Mouse (Mus musculus) embryonic facial prominence, embryonic 13.5 days (tissue): ENCODE data around the gene Kansl1. TPM values are rescaled to one million over a fixed set of nuclear protein-coding genes. Genes with fewer than 3 reads are reported as not detected.

Experiments
- ATAC-seq: fragments of 200-750 bp; cut with Nextera tagmentation; 2 replicates; pipeline ENCODE4 v1.8.0; 2017; ENCODE audit warnings: low read depth; ENCODE audit not compliant: insufficient number of reproducible peaks, insufficient read depth, low FRiP score, low TSS enrichment
- H3K27ac ChIP-seq: fragments of 300-500 bp; sonication (generic); 2 replicates; pipeline ENCODE4 v1.5.1; 2015; ENCODE audit warnings: moderate library complexity, mild to moderate bottlenecking, inconsistent platforms
- H3K27me3 ChIP-seq: fragments of 300-500 bp; sonication (generic); 2 replicates; pipeline ENCODE4 v1.6.1; 2015; ENCODE audit warnings: mild to moderate bottlenecking, inconsistent platforms
- H3K36me3 ChIP-seq: fragments of 300-500 bp; sonication (generic); 2 replicates; pipeline ENCODE4 v1.6.1; 2015; ENCODE audit warnings: mild to moderate bottlenecking, inconsistent platforms
- H3K4me1 ChIP-seq: fragments of 300-500 bp; sonication (generic); 2 replicates; pipeline ENCODE4 v1.6.1; 2015; ENCODE audit warnings: inconsistent platforms
- H3K4me2 ChIP-seq: fragments of 300-500 bp; sonication (generic); 2 replicates; pipeline ENCODE4 v1.6.1; 2015; ENCODE audit warnings: moderate library complexity, mild to moderate bottlenecking, inconsistent platforms
- H3K4me3 ChIP-seq: fragments of 300-500 bp; sonication (generic); 2 replicates; pipeline ENCODE4 v1.5.1; 2015; ENCODE audit warnings: mild to moderate bottlenecking, inconsistent platforms
- H3K9ac ChIP-seq: fragments of 300-500 bp; sonication (generic); 2 replicates; pipeline ENCODE4 v1.6.1; 2015; ENCODE audit warnings: mild to moderate bottlenecking, inconsistent platforms
- H3K9me3 ChIP-seq: fragments of 300-500 bp; sonication (generic); 2 replicates; pipeline ENCODE4 v1.6.1; 2016; ENCODE audit warnings: inconsistent platforms
- WGBS: fragments of 180-500 bp; shearing (Covaris S2); methylation state at CpG from one replicate; pipeline ENCODE4 v1.1.7; 2015; ENCODE audit warnings: mixed read lengths; 5-methylcytosine and 5-hydroxymethylcytosine counted together
- polyA plus RNA-seq: library from polyadenylated mRNA; unstranded; fragments of >200 nt; fragmentation: Nextera tagmentation; extraction: Ambion mirVana; gene quantifications from 2 replicates; pipeline ENCODE4 v1.2.1, GENCODE M21; 2015

Gene Kansl1
- polyA plus RNA-seq, 1 experiment from 2014 or later, result 29.9 TPM

- H3K4me2 ChIP-seq, result peak overlapping the region; percentile 90
- H3K4me3 ChIP-seq, result peak overlapping the region; percentile 53
- H3K9ac ChIP-seq, result peak overlapping the region; percentile 73
- no peaks in the 10 kb centered on the region for H3K9me3 ChIP-seq
- under 1% methylated on average over 24 of the region's 24 CpGs for WGBS
- peak overlapping the region; percentile 66; the same call in 1 of the 2 replicates for H3K27ac ChIP-seq
- no peaks in the 10 kb centered on the region for H3K36me3 ChIP-seq
- ATAC-seq, result peak; percentile 62
- H3K4me1 ChIP-seq, result peaks cover 17% of the 10 kb centered on the region
- no peaks in the 10 kb centered on the region; the same call in 1 of the 2 replicates for H3K27me3 ChIP-seq
These were observed 149.5 kb downstream of the Kansl1 start for GRCm38 (mm10) chr11:104318940-104319781.

- ATAC-seq, result no peak
- Histone ChIP-seq H3K4me2 (no peak overlapping the region), H3K4me3 (no peak overlapping the region), H3K27me3 (no peaks in the 10 kb centered on the region; the same call in 1 of the 2 replicates), H3K4me1 (peaks cover 17% of the 10 kb centered on the region), H3K36me3 (no peaks in the 10 kb centered on the region), H3K9me3 (no peaks in the 10 kb centered on the region), H3K9ac (no peak overlapping the region), H3K27ac (no peak overlapping the region)
- 85% methylated on average over 3 of the region's 3 CpGs for WGBS
These were observed 151.0 kb downstream of the Kansl1 start for GRCm38 (mm10) chr11:104317631-104318030.

DNA sequence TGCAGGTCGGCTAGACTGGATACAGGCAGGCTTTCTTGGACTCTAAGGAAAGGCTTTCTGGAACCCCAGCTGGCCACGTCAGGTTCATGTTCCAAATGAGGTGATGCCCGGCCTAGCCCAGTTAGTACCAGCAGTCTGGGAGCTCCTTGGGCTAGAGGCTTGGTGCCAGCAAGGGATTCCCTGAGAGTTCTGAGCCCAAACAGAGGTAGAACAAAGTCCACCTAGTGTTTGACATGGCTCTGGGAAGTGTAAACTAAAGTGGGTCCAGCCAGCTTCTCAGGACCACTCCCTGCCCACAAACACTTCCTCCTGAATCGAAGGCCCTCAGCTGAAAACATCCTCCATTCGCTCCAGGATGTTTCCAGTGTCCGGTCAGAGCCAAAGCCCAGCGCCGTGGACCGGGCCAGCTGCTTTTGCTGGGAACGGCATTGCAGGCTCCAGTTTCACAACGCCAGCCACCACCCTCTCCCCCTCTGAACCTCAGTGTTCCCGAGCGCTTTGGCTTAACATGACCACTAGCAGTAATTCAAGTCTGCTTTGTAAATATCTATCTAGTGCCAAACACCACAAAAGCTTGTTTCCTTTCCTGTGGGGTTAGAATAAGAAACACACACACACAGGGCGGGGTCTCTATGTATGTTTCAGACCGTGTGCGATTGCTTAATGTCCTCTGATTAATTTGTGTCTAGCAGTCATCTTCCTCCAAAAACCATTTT lies 151.8 kb downstream of the Kansl1 start:
- H3K27ac ChIP-seq, result no peak overlapping the region
- no peak for ATAC-seq
- H3K9ac ChIP-seq, result no peak overlapping the region
- H3K27me3 ChIP-seq, result no peaks in the 10 kb centered on the region; the same call in 1 of the 2 replicates
- H3K36me3 ChIP-seq, result no peaks in the 10 kb centered on the region
- no peak overlapping the region for H3K4me3 ChIP-seq
- 61% methylated on average over 16 of the region's 16 CpGs for WGBS
- H3K4me1 ChIP-seq, result peaks cover 17% of the 10 kb centered on the region
- H3K4me2 ChIP-seq, result peak overlapping the region; percentile 22; the same call in 1 of the 2 replicates
- no peaks in the 10 kb centered on the region for H3K9me3 ChIP-seq

GRCm38 (mm10) chr11:104315703-104316102 lies 153.0 kb downstream of the Kansl1 start:
- no peaks in the 10 kb centered on the region for H3K36me3 ChIP-seq
- H3K4me1 ChIP-seq, result peaks cover 17% of the 10 kb centered on the region
- H3K4me2 ChIP-seq, result no peak overlapping the region
- no peak overlapping the region for H3K4me3 ChIP-seq
- no peak overlapping the region for H3K27ac ChIP-seq
- H3K27me3 ChIP-seq, result peaks cover 5% of the 10 kb centered on the region; the same call in 1 of the 2 replicates
- 6% methylated on average over 6 of the region's 6 CpGs for WGBS
- H3K9ac ChIP-seq, result no peak overlapping the region
- no peaks in the 10 kb centered on the region for H3K9me3 ChIP-seq
- no peak for ATAC-seq

DNA sequence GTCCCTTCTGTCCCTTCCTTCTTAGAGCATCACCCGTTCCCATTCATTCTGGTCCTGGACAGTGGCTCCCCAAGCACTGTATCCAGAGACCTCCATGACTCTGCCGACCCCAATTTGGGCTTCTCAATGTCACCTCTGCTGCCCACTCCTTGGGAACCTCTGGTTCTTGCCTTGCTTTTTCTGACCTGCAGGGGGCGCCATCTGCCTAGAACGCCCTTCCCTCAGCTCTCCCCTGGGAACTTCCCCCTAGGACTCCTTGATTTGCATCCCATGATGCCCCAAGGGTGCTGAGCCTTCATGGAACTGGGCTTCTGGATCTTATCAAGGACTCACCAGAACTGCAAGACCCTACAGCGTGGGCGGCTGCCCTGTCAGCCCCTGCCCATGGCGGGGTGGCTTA lies 157.0 kb downstream of the Kansl1 start:
- 76% methylated on average over 7 of the region's 7 CpGs for WGBS

DNA sequence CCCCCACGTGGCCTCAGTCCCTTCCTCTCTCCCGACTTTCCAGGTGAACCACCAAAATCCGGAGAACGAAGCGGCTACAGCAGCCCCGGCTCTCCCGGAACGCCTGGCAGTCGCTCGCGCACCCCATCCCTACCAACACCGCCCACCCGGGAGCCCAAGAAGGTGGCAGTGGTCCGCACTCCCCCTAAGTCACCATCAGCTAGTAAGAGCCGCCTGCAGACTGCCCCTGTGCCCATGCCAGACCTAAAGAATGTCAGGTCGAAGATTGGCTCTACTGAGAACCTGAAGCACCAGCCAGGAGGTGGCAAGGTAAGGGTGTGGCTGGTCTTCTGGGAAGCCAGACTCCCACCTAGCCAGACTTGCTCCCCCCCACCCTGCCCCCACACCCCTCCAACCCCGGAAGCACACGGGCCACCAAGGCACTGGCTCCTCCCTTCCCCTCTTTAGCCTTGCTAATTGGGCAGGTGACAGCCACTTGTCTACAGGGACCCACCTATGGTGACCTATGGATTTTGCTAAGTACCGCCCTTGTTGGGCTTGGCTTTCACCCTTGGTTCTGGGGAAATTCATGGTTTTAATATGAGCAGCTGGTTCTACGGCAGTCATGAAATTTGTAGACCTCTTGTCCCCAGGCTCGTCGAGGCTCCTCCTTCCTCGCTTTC lies 158.3 kb downstream of the Kansl1 start:
- H3K9ac ChIP-seq, result no peak overlapping the region
- peak overlapping the region; percentile 37 for H3K4me2 ChIP-seq
- H3K4me1 ChIP-seq, result peaks cover 3% of the 10 kb centered on the region; the same call in 1 of the 2 replicates
- WGBS, result 13% methylated on average over 23 of the region's 23 CpGs
- H3K36me3 ChIP-seq, result no peaks in the 10 kb centered on the region
- H3K4me3 ChIP-seq, result 0 out of 2 replicates have a peak overlapping the region, but pooled peaks have one; percentile 12
- no peak for ATAC-seq
- no peaks in the 10 kb centered on the region for H3K9me3 ChIP-seq
- peaks cover 26% of the 10 kb centered on the region for H3K27me3 ChIP-seq
- no peak overlapping the region for H3K27ac ChIP-seq

More for the DNA sequence above, 157.0 kb downstream of the Kansl1 start:
- no peak overlapping the region for H3K27ac ChIP-seq
- H3K9me3 ChIP-seq, result no peaks in the 10 kb centered on the region
- no peak for ATAC-seq
- peaks cover 3% of the 10 kb centered on the region; the same call in 1 of the 2 replicates for H3K4me1 ChIP-seq
- H3K27me3 ChIP-seq, result peaks cover 26% of the 10 kb centered on the region
- no peaks in the 10 kb centered on the region for H3K36me3 ChIP-seq
- no peak overlapping the region for H3K9ac ChIP-seq
- H3K4me2 ChIP-seq, result no peak overlapping the region
- H3K4me3 ChIP-seq, result no peak overlapping the region

DNA sequence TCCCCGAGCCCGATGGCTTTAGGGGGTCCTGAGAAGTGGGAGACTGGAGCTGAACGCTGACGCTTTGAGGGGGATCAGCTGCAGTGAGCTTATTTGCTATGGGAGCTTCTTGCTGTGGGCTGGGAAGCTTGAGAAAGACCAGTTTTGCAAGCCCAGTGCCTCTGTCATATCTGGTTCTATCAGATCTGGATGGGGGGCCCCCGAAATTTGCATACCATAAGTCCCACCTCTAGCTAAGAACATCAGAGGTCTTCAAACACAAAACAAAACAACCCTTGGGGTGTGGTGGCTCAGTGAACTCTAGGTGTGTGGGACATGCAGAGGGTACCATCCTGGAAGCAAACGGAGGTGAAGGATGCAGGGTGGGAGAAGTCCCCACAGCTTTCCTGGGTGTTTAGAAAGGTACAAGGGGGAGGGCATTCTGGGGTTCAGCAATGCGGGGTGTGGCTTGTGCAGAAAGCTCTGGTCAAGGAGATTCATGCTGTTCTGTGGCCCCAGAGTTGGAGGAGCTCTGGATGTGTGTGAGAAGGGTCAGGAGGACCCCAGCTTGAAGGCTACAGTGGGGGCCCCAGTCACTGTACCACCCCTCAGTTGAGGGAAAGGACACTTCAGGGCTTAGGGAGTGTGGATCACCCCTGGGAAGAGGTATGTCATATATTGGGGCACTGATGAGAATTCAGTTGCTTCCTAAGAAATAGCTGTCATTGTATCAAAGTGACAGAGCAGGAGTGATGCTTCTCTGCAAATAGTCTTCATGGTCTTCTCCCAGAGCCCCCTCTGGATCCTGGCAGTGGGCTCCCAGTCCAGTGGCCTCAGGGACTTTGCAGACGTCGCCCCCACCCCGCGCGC lies 159.1 kb downstream of the Kansl1 start:
- Histone ChIP-seq H3K9ac (no peak overlapping the region), H3K9me3 (no peaks in the 10 kb centered on the region), H3K4me2 (peak overlapping the region; percentile 37), H3K27me3 (peaks cover 26% of the 10 kb centered on the region), H3K4me3 (0 out of 2 replicates have a peak overlapping the region, but pooled peaks have one; percentile 12), H3K36me3 (no peaks in the 10 kb centered on the region), H3K4me1 (peaks cover 3% of the 10 kb centered on the region; the same call in 1 of the 2 replicates), H3K27ac (no peak overlapping the region)
- whole genome bisulfite sequencing, result 34% methylated on average over 12 of the region's 12 CpGs
- ATAC-seq, result no peak

GRCm38 (mm10) chr11:104307136-104307535 lies 161.5 kb downstream of the Kansl1 start:
- WGBS, result 67% methylated on average over 4 of the region's 4 CpGs
- H3K27ac ChIP-seq, result no peak overlapping the region
- H3K9me3 ChIP-seq, result no peaks in the 10 kb centered on the region
- no peak overlapping the region for H3K4me2 ChIP-seq
- no peak overlapping the region for H3K9ac ChIP-seq
- H3K4me1 ChIP-seq, result peaks cover 18% of the 10 kb centered on the region
- peaks cover 26% of the 10 kb centered on the region for H3K27me3 ChIP-seq
- no peak for ATAC-seq
- no peaks in the 10 kb centered on the region for H3K36me3 ChIP-seq
- H3K4me3 ChIP-seq, result no peak overlapping the region

DNA sequence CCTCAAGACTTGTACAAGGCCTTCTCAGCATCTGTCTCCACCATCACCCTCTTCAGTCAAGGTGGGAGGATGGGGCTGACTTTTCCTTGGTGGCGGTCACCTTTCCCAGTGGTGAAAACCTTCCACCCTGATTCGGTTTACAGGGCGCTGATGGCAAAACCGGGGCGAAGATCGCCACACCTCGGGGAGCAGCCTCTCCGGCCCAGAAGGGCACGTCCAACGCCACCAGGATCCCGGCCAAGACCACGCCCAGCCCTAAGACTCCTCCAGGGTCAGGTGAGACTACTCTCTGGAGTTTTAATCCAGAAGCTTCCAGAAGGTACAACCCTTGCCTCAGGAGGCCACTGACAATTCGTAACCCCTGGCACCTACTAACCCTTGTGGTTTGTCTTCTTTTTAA lies 162.2 kb downstream of the Kansl1 start:
- H3K4me3 ChIP-seq, result no peak overlapping the region
- no peak overlapping the region for H3K27ac ChIP-seq
- WGBS, result 93% methylated on average over 13 of the region's 13 CpGs
- ATAC-seq, result no peak
- H3K9ac ChIP-seq, result no peak overlapping the region
- no peak overlapping the region for H3K4me2 ChIP-seq
- no peaks in the 10 kb centered on the region for H3K36me3 ChIP-seq
- H3K4me1 ChIP-seq, result peaks cover 19% of the 10 kb centered on the region
- H3K27me3 ChIP-seq, result peaks cover 26% of the 10 kb centered on the region
- no peaks in the 10 kb centered on the region for H3K9me3 ChIP-seq

- WGBS, result 86% methylated on average over 7 of the region's 7 CpGs
- Histone ChIP-seq H3K27ac (no peak overlapping the region), H3K9ac (no peak overlapping the region), H3K4me3 (no peak overlapping the region), H3K4me1 (peaks cover 19% of the 10 kb centered on the region), H3K36me3 (no peaks in the 10 kb centered on the region), H3K4me2 (no peak overlapping the region), H3K27me3 (peaks cover 21% of the 10 kb centered on the region), H3K9me3 (no peaks in the 10 kb centered on the region)
- no peak for ATAC-seq
These were observed 162.9 kb downstream of the Kansl1 start for GRCm38 (mm10) chr11:104305711-104306110.
